Mouse (Mus musculus) forebrain, embryonic 11.5 days (tissue): ENCODE results near the gene Thbs3. TPM values are rescaled to one million over a fixed set of nuclear protein-coding genes. Genes with fewer than 3 reads are reported as not detected.

Source experiments
- ATAC-seq: fragments of 200-750 bp; cut with Nextera tagmentation; replicated peaks from 2 replicates; pipeline ENCODE4 v1.8.0; 2017; ENCODE audit warnings: moderate TSS enrichment; ENCODE audit not compliant: low FRiP score
- DNase-seq: peaks from one replicate; pipeline ENCODE4 v3.0.0-alpha.2; 2017; ENCODE audit warnings: low spot score
- H3K27ac ChIP-seq: fragments of 300-500 bp; sonication (generic); 2 replicates; pipeline ENCODE4 v1.5.1; 2014; ENCODE audit warnings: low read depth, low read length
- H3K27me3 ChIP-seq: fragments of 300-500 bp; sonication (generic); 2 replicates; pipeline ENCODE4 v1.6.1; 2014; ENCODE audit warnings: mild to moderate bottlenecking, low read length, mixed read lengths; ENCODE audit not compliant: control insufficient read depth, insufficient read depth
- H3K36me3 ChIP-seq: fragments of 300-500 bp; sonication (generic); 2 replicates; pipeline ENCODE4 v1.6.1; 2014; ENCODE audit warnings: mild to moderate bottlenecking, low read length, moderate library complexity, mixed read lengths; ENCODE audit not compliant: control insufficient read depth, insufficient read depth
- H3K4me1 ChIP-seq: fragments of 300-500 bp; sonication (generic); replicated peaks from 2 replicates; pipeline ENCODE4 v1.6.1; 2014; ENCODE audit warnings: low read length, mixed read lengths; ENCODE audit not compliant: control insufficient read depth, insufficient read depth
- H3K4me2 ChIP-seq: fragments of 300-500 bp; sonication (generic); 2 replicates; pipeline ENCODE4 v1.6.1; 2014; ENCODE audit warnings: low read depth, mild to moderate bottlenecking, low read length, moderate library complexity, mixed read lengths; ENCODE audit not compliant: severe bottlenecking
- H3K4me3 ChIP-seq: fragments of 300-500 bp; sonication (generic); 2 replicates; pipeline ENCODE4 v1.5.1; 2014; ENCODE audit warnings: low read depth, low read length
- H3K9ac ChIP-seq: fragments of 300-500 bp; sonication (generic); 2 replicates; pipeline ENCODE4 v1.6.1; 2014; ENCODE audit warnings: low read length
- H3K9me3 ChIP-seq: fragments of 300-500 bp; sonication (generic); 2 replicates; pipeline ENCODE4 v1.6.1; 2016; ENCODE audit warnings: low read length, mixed read lengths; ENCODE audit not compliant: control insufficient read depth
- WGBS: fragments of 180-500 bp; shearing (Covaris S2); extraction: QIAGEN DNeasy Blood & Tissue Kit; methylation state at CpG from one replicate; pipeline ENCODE4 v1.1.7; 2014; 5-methylcytosine and 5-hydroxymethylcytosine counted together
- microRNA counts: library from miRNA; unstranded; fragments of <30 nt; microRNA quantifications from one replicate; lab custom pipeline; 2015
- microRNA-seq: library from miRNA; unstranded; fragments of <30 nt; microRNA quantifications from one replicate; pipeline ENCODE4, GENCODE M21; 2016; ENCODE audit not compliant: insufficient number of aligned reads
- polyA plus RNA-seq: library from polyadenylated mRNA; unstranded; fragments of >200 nt; fragmentation: Nextera tagmentation; extraction: Ambion mirVana; gene quantifications from 2 replicates; pipeline ENCODE4 v1.2.1, GENCODE M21; 2014

Thbs3 gene
- polyA plus RNA-seq, 1 experiment from 2014 or later: 63.3 TPM

DNA sequence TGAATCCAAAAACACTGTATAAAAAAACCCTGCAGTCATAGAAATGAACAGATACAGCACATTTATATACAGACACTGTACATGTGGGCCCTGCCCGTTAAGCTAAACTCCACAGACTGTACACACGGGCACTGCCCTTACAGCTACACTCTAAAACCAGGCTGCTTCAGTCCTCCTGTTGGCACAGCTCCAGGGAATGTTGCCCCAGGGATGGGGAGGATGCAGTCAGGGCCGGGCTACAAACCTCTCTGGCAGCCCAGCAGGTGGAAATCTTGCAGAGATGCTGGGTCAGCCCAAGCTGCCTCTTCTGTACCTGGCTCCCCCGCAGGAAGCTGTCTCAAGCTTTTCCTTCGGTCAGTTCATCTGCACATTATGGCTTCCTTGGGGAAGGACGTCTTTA is 56.8 kb downstream of the Thbs3 start:
- peaks cover 2% of the 10 kb centered on the region; the same call in 1 of the 2 replicates for H3K27me3 ChIP-seq
- H3K4me2 ChIP-seq: no peak overlapping the region
- no peak for ATAC-seq
- H3K27ac ChIP-seq: no peak overlapping the region
- H3K36me3 ChIP-seq: no peaks in the 10 kb centered on the region
- H3K4me1 ChIP-seq: peaks cover 7% of the 10 kb centered on the region; the same call in 1 of the 2 replicates
- no peak for DNase-seq
- 64% methylated on average over 6 of the region's 6 CpGs for WGBS
- no peak overlapping the region for H3K4me3 ChIP-seq
- H3K9me3 ChIP-seq: no peaks in the 10 kb centered on the region
- no peak overlapping the region for H3K9ac ChIP-seq

DNA sequence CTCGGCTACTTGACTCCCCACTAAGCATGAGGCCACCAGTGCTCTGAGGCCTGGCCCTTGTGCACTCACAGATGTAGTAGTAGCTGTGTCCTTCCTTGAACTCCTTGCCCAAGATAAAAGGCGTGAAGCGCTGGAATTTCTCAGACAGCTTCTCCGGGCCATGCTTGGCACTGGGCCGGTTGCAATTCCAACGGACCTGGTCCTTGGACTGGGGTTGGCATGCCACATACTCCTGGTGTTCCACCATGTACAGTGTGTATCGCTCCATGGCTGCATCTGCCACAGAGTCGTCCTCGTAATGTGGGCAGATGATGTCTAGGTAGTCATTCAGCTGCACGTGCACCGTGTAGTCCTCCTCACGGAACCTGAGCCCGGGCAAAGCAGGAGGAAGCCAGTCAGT is 61.1 kb downstream of the Thbs3 start:
- DNase-seq: no peak
- peaks cover 22% of the 10 kb centered on the region for H3K27me3 ChIP-seq
- 93% methylated on average over 13 of the region's 13 CpGs for WGBS
- no peak overlapping the region for H3K9ac ChIP-seq
- H3K9me3 ChIP-seq: no peaks in the 10 kb centered on the region
- ATAC-seq: no peak
- H3K4me1 ChIP-seq: peaks cover 14% of the 10 kb centered on the region
- H3K4me3 ChIP-seq: no peak overlapping the region
- no peak overlapping the region for H3K27ac ChIP-seq
- H3K36me3 ChIP-seq: no peaks in the 10 kb centered on the region
- H3K4me2 ChIP-seq: no peak overlapping the region

MicroRNAs encoded within 50 kb of the gene (microRNA counts, 519-probe panel; counts per million panel counts)
- microRNA mmu-miR-92b (lab: Ali Mortazavi, UCI): 5,667 counts per million, percentile 74 among the panel's probes with 10 or more counts

Small RNA genes lying within 50 kb of the gene (microRNA-seq; reads per million reads assigned to microRNA genes)
- 19,871 reads per million, percentile 98 among the genes with 10 or more reads in this experiment for gene Mir92b

Other genes with a start within 250 kb of the Thbs3 start
- 23.9 and 24.5 TPM in 2 replicates for gene Rusc1, start 121.9 kb upstream of the Thbs3 start, polyA plus RNA-seq
- gene Gm43738, start 114.1 kb upstream of the Thbs3 start, polyA plus RNA-seq: not detected in 2 replicates
- gene Fdps, start 113.2 kb upstream of the Thbs3 start, polyA plus RNA-seq: 332 and 356 TPM in 2 replicates
- 2.1 and 2.8 TPM in 2 replicates for gene Pklr, start 79.0 kb upstream of the Thbs3 start, polyA plus RNA-seq
- gene Hcn3, start 55.0 kb upstream of the Thbs3 start, polyA plus RNA-seq: 6.3 and 6.7 TPM in 2 replicates
- 34.7 and 40.8 TPM in 2 replicates for gene Clk2, start 50.4 kb upstream of the Thbs3 start, polyA plus RNA-seq
- gene Scamp3, start 37.7 kb upstream of the Thbs3 start, polyA plus RNA-seq: 92.5 and 107 TPM in 2 replicates
- 26.3 and 27.8 TPM in 2 replicates for gene Fam189b, start 32.0 kb upstream of the Thbs3 start, polyA plus RNA-seq
- 32.4 and 37.7 TPM in 2 replicates for gene Gba, start 12.3 kb upstream of the Thbs3 start, polyA plus RNA-seq
- 194 and 213 TPM in 2 replicates for gene Mtx1, start 11.9 kb downstream of the Thbs3 start, polyA plus RNA-seq
- gene Muc1, start 13.9 kb downstream of the Thbs3 start, polyA plus RNA-seq: 2.0 and 3.4 TPM in 2 replicates
- 237 and 252 TPM in 2 replicates for gene Krtcap2, start 30.8 kb downstream of the Thbs3 start, polyA plus RNA-seq
- gene Trim46, start 31.1 kb downstream of the Thbs3 start, polyA plus RNA-seq: 11.9 and 13.5 TPM in 2 replicates
- gene Dpm3, start 44.2 kb downstream of the Thbs3 start, polyA plus RNA-seq: 79.0 and 83.9 TPM in 2 replicates
- 28.4 and 31.8 TPM in 2 replicates for gene Slc50a1, start 55.4 kb downstream of the Thbs3 start, polyA plus RNA-seq
- 10.8 and 11.4 TPM in 2 replicates for gene Efna1, start 66.0 kb downstream of the Thbs3 start, polyA plus RNA-seq
- gene Efna3, start 107.8 kb downstream of the Thbs3 start, polyA plus RNA-seq: 6.6 and 7.7 TPM in 2 replicates
- gene Efna4, start 122.8 kb downstream of the Thbs3 start, polyA plus RNA-seq: 17.1 and 20.7 TPM in 2 replicates
- 27.9 and 28.4 TPM in 2 replicates for gene Adam15, start 134.8 kb downstream of the Thbs3 start, polyA plus RNA-seq
- 0.13 TPM in 1 of 2 replicates, not detected in the other for gene Dcst2, start 146.8 kb downstream of the Thbs3 start, polyA plus RNA-seq
- 0.08 and 0.15 TPM in 2 replicates for gene Dcst1, start 150.1 kb downstream of the Thbs3 start, polyA plus RNA-seq
- gene Zbtb7b, start 179.6 kb downstream of the Thbs3 start, polyA plus RNA-seq: 1.3 and 1.4 TPM in 2 replicates
- 0.91 and 1.9 TPM in 2 replicates for gene Lenep, start 187.6 kb downstream of the Thbs3 start, polyA plus RNA-seq
- 28.5 and 31.9 TPM in 2 replicates for gene Flad1, start 196.7 kb downstream of the Thbs3 start, polyA plus RNA-seq
- gene Cks1b, start 203.2 kb downstream of the Thbs3 start, polyA plus RNA-seq: 491 and 495 TPM in 2 replicates
- gene Shc1, start 203.3 kb downstream of the Thbs3 start, polyA plus RNA-seq: 30.9 and 31.6 TPM in 2 replicates
- gene Pygo2, start 215.0 kb downstream of the Thbs3 start, polyA plus RNA-seq: 53.9 and 60.6 TPM in 2 replicates
- 9.1 and 10.0 TPM in 2 replicates for gene Pbxip1, start 221.5 kb downstream of the Thbs3 start, polyA plus RNA-seq
- 62.5 and 71.1 TPM in 2 replicates for gene Pmvk, start 239.4 kb downstream of the Thbs3 start, polyA plus RNA-seq